Mouse (Mus musculus) Patski (cell line): ENCODE measurements around the gene Grhpr. TPM values are rescaled to one million over a fixed set of nuclear protein-coding genes. Genes with fewer than 3 reads are reported as not detected.

Source experiments
- ATAC-seq: fragments of 100-300 bp; one replicate; pipeline ENCODE4 v1.8.0; 2021
- CTCF ChIA-PET: fragments of 350-600 bp; sonication (Branson Sonifier 250); formaldehyde crosslinking; loops from one replicate; lab custom pipeline; 2022; ENCODE audit warnings: inconsistent platforms; lab: Charles Lee
- POLR2A ChIA-PET: fragments of 350-600 bp; sonication (Branson Sonifier 250); formaldehyde crosslinking; loops from one replicate; lab custom pipeline; 2022; ENCODE audit warnings: antibody characterized with exemption, inconsistent platforms; lab: Charles Lee
- DNase-seq: peaks from one replicate; pipeline ENCODE4 v3.0.0-alpha.2; 2011; ENCODE audit warnings: low read depth, low spot score
- H3K27me3 ChIP-seq: fragments of 371-371 bp; one replicate; pipeline ENCODE4 v1.5.1; 2021
- CTCF ChIP-seq: fragments of 100-300 bp; IDR thresholded peaks from one replicate; pipeline ENCODE4 v1.5.1; 2021
- in situ Hi-C: fragments of 300-500 bp; cut with MboI; formaldehyde crosslinking; loops from 3 replicates; pipeline ENCODE4 v1.11.1; 2018; ENCODE audit warnings: low pct_unique_long_range_greater_than_20kb, mixed read lengths
- polyA plus RNA-seq: library from polyadenylated mRNA; unstranded; gene quantifications from one replicate; pipeline ENCODE4 v1.2.3, GENCODE M21; 2021

The Grhpr gene
- polyA plus RNA-seq, 1 experiment from 2014 or later = 23.7 TPM

- no peak for ATAC-seq
- DNase-seq = no peak
- in situ Hi-C loops = no loop called here
- no peak for TF ChIP-seq CTCF
- CTCF ChIA-PET = no interaction called here
- H3K27me3 ChIP-seq = no peaks in the 10 kb centered on the region
- POLR2A ChIA-PET = interaction anchor here (0.6 kb wide), 1 partner anchor 70 kb away, joined by 3 read pairs; no protein-coding TSS in a partner anchor
These were observed 32.9 kb upstream of the Grhpr start for GRCm38 (mm10) chr4:44948314-44948713.

GRCm38 (mm10) chr4:44953041-44953440 lies 28.2 kb upstream of the Grhpr start:
- no peaks in the 10 kb centered on the region for H3K27me3 ChIP-seq
- TF ChIP-seq CTCF = no peak
- DNase-seq (no peak), ATAC-seq (no peak)
- CTCF ChIA-PET = no interaction called here
- in situ Hi-C loops = no loop called here
- POLR2A ChIA-PET = no interaction called here

- in situ Hi-C loops = no loop called here
These were observed 22.4 kb upstream of the Grhpr start for GRCm38 (mm10) chr4:44958776-44959175.

GRCm38 (mm10) chr4:44959220-44959619 lies 22.0 kb upstream of the Grhpr start:
- H3K27me3 ChIP-seq = no peaks in the 10 kb centered on the region
- in situ Hi-C loops = no loop called here
- DNase-seq (no peak), ATAC-seq (no peak)
- POLR2A ChIA-PET = no interaction called here
- CTCF ChIA-PET = interaction anchor here (2.2 kb wide), 1 partner anchor 12 kb away, joined by 6 read pairs; no protein-coding TSS in a partner anchor
- TF ChIP-seq CTCF = no peak

More at GRCm38 (mm10) chr4:44958776-44959175, 22.4 kb upstream of the Grhpr start:
- no peak for DNase-seq
- ATAC-seq = no peak
- ChIA-PET POLR2A (no interaction called here), CTCF (no interaction called here)
- TF ChIP-seq CTCF = no peak
- no peaks in the 10 kb centered on the region for H3K27me3 ChIP-seq

GRCm38 (mm10) chr4:44963156-44963555 lies 18.0 kb upstream of the Grhpr start:
- no peak for ATAC-seq
- ChIA-PET CTCF (no interaction called here), POLR2A (no interaction called here)
- no peak for TF ChIP-seq CTCF
- H3K27me3 ChIP-seq = no peaks in the 10 kb centered on the region
- no peak for DNase-seq
- in situ Hi-C loops = no loop called here

- no peaks in the 10 kb centered on the region for H3K27me3 ChIP-seq
- DNase-seq (no peak), ATAC-seq (no peak)
- POLR2A ChIA-PET = no interaction called here
- CTCF ChIA-PET = interaction anchor here (1.4 kb wide), 1 partner anchor 8 kb away, joined by 4 read pairs; no protein-coding TSS in a partner anchor
- TF ChIP-seq CTCF = no peak
- in situ Hi-C loops = no loop called here
These were observed 16.0 kb upstream of the Grhpr start for GRCm38 (mm10) chr4:44965175-44965574.

GRCm38 (mm10) chr4:44965736-44966135 lies 15.5 kb upstream of the Grhpr start:
- in situ Hi-C loops = no loop called here
- no peak for TF ChIP-seq CTCF
- POLR2A ChIA-PET = no interaction called here
- DNase-seq = no peak
- no peak for ATAC-seq
- CTCF ChIA-PET = no interaction called here
- H3K27me3 ChIP-seq = no peaks in the 10 kb centered on the region

GRCm38 (mm10) chr4:44967402-44967801 lies 13.8 kb upstream of the Grhpr start:
- no peaks in the 10 kb centered on the region for H3K27me3 ChIP-seq
- no peak for TF ChIP-seq CTCF
- ChIA-PET CTCF (no interaction called here), POLR2A (no interaction called here)
- in situ Hi-C loops = no loop called here
- DNase-seq (no peak), ATAC-seq (no peak)

GRCm38 (mm10) chr4:44970056-44970455 lies 11.1 kb upstream of the Grhpr start:
- ChIA-PET CTCF (interaction anchor here (1.4 kb wide), 1 partner anchor 20 kb away, joined by 3 read pairs; no protein-coding TSS in a partner anchor), POLR2A (no interaction called here)
- ATAC-seq = no peak
- in situ Hi-C loops = loop anchor here (5.0 kb wide), 2 partner anchors 42 to 312 kb away; partner anchors contain the start of gene Zbtb5
- no peak for TF ChIP-seq CTCF
- no peaks in the 10 kb centered on the region for H3K27me3 ChIP-seq
- DNase-seq = no peak

- TF ChIP-seq CTCF = no peak
- CTCF ChIA-PET = interaction anchor here (0.8 to 1.4 kb wide), 4 partner anchors 10 to 402 kb away, joined by 3 to 6 read pairs (median 3); no protein-coding TSS in a partner anchor
- peak; percentile 53 for ATAC-seq
- POLR2A ChIA-PET = no interaction called here
- no peak for DNase-seq
- no peaks in the 10 kb centered on the region for H3K27me3 ChIP-seq
- in situ Hi-C loops = loop anchor here (5.0 kb wide), 2 partner anchors 42 to 312 kb away; partner anchors contain the start of gene Zbtb5
These were observed 10.5 kb upstream of the Grhpr start for GRCm38 (mm10) chr4:44970612-44971110.

GRCm38 (mm10) chr4:44973450-44973849 lies 7.7 kb upstream of the Grhpr start:
- DNase-seq (peak; percentile 57), ATAC-seq (peak; percentile 78)
- in situ Hi-C loops = loop anchor here (5.0 kb wide), 2 partner anchors 39 to 309 kb away; partner anchors contain the start of gene Zbtb5
- H3K27me3 ChIP-seq = no peaks in the 10 kb centered on the region
- CTCF ChIA-PET = interaction anchor here (0.7 to 1.4 kb wide), 4 partner anchors 9 to 39 kb away, joined by 3 to 9 read pairs (median 4); partner anchors contain the start of gene Zbtb5
- POLR2A ChIA-PET = no interaction called here
- TF ChIP-seq CTCF = peak; percentile 99
